Mouse (Mus musculus) cerebellum, adult (tissue): ENCODE data around the gene Selp.

Source experiments
- ATAC-seq: cut with Nextera tagmentation; 2 replicates; pipeline ENCODE4 v1.9.2; 2017; ENCODE audit warnings: mild to moderate bottlenecking, moderate library complexity, mixed read lengths; ENCODE audit not compliant: insufficient number of reproducible peaks, low FRiP score, low TSS enrichment

The Selp gene

DNA sequence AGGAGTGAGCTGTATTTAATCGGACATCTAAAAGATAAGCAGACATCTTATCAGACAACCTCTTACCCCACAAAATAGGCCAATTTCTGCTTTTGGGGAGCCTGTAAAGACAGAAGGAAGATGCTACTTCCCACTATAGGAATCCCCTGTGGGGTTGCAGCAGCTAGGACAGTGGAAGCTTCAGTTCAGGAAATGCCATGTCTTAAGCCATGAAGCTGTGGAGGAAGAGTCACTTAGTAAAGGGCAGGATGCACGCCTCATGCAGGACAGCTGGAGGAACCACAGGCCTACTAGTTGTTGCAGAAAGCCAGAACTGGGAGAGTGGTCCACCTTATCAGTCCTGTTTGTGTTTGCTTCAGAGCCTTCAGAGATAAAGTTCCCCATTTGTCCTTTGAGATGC, 55.4 kb downstream of the Selp start:
- ATAC-seq = no peak

DNA sequence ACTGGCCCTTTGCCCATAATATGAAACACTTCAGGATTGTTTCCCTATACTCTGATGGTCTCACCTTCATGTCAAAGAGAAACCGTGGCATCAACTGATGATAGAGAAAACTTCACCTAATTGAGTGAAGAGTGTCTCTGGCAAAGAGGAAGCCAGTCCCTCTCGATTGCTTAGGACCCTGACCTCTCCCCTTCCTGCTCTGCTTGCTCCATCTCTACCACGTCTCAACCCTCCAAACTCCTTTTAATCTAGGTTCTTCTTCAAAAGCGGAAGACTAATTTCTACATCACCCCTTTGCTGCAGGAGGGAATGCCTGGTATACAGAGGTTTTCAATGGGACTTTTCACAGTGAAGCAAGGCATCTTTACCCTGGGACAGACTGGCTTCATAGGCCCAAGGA, 58.1 kb downstream of the Selp start:
- ATAC-seq = no peak

DNA sequence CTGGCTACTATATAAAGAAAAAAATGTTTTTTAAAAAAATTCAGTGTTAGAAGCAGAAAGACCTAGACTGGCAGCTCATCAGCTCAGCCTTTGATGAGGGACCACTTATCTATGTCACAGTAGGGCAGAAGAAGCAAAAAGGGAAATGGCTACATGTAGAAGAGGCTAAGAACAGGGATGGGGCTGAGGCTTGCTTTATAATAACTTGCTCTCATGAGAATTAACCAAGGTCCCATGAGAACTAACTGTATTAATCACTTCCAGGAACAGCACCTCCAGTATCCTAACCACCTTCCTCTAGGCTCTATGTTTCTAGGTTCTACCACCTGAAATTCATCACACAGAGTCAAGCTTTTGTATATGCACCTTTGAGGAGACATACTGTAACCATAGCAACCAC, 61.8 kb downstream of the Selp start:
- ATAC-seq = no peak

DNA sequence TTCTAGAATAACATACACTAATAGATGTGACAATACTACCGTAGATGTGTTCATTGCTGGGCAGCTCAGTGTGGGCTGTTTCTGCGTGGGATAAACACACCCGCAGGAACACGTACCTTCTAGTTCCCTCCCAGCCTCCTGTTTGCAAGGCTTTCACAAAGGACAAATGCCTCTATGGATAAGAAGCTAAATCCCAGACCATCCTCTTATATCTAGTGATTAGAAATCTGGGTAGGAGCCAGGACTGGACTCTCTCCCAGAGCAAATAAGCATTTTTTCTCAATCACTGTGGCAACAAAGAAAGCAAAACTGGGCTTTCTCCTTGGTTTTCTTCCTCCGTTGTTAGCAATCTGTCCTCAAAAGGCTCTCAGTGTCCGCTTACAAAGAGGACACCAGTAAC, 63.4 kb downstream of the Selp start:
- no peak for ATAC-seq

DNA sequence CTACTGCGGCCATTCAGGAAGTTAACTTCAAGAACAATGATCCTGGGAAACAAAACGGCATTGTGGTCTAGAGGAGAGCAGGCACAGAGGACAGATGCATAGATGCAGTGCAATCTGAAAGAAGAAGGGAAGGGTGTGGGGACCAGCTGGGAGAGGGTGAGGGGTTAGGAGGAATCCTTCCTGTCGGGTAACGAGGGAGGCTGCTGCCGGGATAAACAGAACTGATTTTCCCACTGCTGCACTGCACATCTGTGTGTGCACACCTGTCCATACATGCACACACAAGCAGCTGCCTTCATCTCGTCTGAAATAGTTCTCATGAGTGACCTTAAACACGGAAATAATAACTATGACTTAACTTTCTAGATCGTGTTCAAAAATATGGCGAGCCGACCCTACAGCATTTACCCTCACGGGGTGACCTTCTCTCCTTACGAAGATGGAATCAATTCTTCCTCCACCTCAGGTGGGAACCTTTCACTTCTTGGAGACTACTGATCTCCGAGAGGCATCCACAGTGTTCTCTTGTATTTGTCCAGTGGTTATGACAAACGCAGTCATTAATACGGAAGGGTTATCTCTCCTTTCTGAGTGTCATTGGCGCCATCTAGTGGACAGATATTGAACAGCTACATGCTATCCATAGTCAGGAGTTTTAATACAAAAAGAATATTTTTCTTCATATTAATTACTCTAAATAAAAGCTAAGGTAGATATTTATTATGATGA, 69.2 kb downstream of the Selp start:
- peak; percentile 71 for ATAC-seq

DNA sequence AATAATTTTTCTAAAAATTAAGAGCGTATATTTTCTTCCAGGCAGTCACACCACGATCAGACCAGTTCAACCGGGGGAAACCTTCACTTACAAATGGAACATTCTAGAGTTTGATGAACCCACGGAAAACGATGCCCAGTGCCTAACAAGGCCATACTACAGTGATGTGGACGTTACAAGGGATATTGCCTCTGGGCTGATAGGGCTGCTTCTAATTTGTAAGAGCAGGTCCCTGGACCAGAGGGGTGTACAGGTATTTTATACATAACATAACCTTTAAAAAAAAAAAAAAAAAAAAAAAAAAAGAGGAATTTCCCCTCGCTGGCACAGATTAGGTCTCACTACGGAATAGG, 69.8 kb downstream of the Selp start:
- 0 out of 2 replicates have a peak, but pooled peaks have one; percentile 18 for ATAC-seq

DNA sequence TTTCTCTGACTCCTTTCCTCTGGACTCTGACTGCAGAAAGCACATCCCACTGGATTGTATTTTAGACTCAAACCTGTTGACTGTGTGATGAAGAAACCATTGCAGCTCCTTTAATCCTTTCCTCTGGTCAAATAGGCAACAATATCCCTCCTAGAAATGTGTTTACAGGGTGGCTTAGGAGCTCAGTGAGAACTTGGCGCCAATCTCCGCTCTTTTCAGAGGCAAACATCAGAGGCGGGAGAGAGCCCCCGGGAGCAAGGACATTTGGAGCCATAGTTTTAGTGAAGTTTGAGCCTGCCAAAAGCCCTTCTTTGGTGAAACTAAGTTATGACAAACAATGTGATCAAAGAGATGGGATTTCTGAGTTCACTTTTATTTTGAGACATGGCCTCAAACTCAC, 70.3 kb downstream of the Selp start:
- no peak for ATAC-seq

DNA sequence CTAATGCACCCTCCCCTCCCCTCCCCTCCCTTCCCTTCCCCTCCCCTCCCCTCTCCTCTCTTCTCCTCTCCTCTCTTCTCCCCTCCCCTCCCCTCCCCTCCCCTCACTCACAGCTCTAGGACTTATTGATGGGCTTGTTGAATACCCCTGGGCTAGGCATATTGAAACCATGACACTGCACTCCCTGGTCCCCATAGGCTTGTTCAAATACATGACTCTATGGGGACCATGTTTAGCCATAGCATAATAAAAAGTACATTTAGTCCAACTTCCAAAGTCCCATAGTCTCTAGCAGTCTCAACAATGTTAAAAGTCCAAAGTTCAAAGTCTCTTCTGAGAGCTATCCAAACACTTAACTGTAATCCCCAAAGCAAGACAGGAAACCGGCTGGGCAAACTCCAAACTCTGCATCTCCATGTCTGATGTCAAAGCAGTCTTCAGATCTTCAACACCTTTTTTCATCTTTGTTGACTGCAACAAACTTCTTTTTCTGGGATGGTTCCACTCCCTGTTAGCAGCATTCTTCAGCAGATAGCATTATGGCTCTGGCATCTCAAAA, 72.0 kb downstream of the Selp start:
- no peak for ATAC-seq

DNA sequence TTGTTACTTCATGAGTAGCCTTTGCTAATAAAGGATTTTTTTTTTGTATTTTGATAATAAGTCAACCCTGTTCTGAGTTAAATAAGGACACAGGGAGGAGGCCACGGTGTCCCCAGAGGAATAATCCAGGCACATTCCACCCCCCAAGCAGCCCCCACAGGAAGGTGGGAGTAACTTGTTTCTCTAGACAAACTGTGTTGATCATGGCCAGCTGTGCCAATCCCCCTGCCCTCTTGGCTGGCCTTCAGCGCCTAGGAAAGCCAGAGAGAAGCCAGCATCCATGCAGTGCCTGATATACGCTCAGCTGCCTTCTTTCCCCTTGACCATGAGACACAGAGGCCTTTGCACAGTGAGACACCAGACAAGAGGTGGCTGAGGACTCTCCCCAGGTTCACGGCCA, 84.5 kb downstream of the Selp start:
- no peak for ATAC-seq
